Mouse (Mus musculus) midbrain, postnatal 0 days (tissue): ENCODE data around the gene Apom. TPM values are rescaled to one million over a fixed set of nuclear protein-coding genes. Genes with fewer than 3 reads are reported as not detected.
"Not testable (repeated sequence)": the region's sequence is repeated elsewhere in the genome, so short reads cannot be mapped to it uniquely, and the experiment has no call there.

ENCODE experiments used
- ATAC-seq: fragments of 200-750 bp; cut with Nextera tagmentation; 2 replicates; pipeline ENCODE4 v1.8.0; 2017; ENCODE audit warnings: moderate number of reproducible peaks, mild to moderate bottlenecking, moderate TSS enrichment, moderate library complexity; ENCODE audit not compliant: low FRiP score
- DNase-seq: peaks from one replicate; pipeline ENCODE4 v3.0.0-alpha.2; 2015; ENCODE audit warnings: low spot score
- H3K27ac ChIP-seq: fragments of 300-500 bp; sonication (generic); 2 replicates; pipeline ENCODE4 v1.5.1; 2014; ENCODE audit warnings: low read depth, mild to moderate bottlenecking, low read length, mixed read lengths
- H3K27me3 ChIP-seq: fragments of 300-500 bp; sonication (generic); 2 replicates; pipeline ENCODE4 v1.6.1; 2014; ENCODE audit warnings: low read length, control low read depth, mixed read lengths; ENCODE audit not compliant: insufficient read depth
- H3K36me3 ChIP-seq: fragments of 300-500 bp; sonication (generic); 2 replicates; pipeline ENCODE4 v1.6.1; 2014; ENCODE audit warnings: low read length, control low read depth, mixed read lengths; ENCODE audit not compliant: insufficient read depth
- H3K4me1 ChIP-seq: fragments of 300-500 bp; sonication (generic); 2 replicates; pipeline ENCODE4 v1.6.1; 2014; ENCODE audit warnings: mild to moderate bottlenecking, control low read depth, antibody characterized with exemption, low read length, mixed read lengths; ENCODE audit not compliant: insufficient read depth
- H3K4me2 ChIP-seq: fragments of 300-500 bp; sonication (generic); 2 replicates; pipeline ENCODE4 v1.6.1; 2014; ENCODE audit warnings: low read depth, mild to moderate bottlenecking, low read length, mixed read lengths; ENCODE audit not compliant: poor library complexity, severe bottlenecking
- H3K4me3 ChIP-seq: fragments of 300-500 bp; sonication (generic); 2 replicates; pipeline ENCODE4 v1.5.1; 2014; ENCODE audit warnings: low read depth, mild to moderate bottlenecking, low read length, moderate library complexity
- H3K9ac ChIP-seq: fragments of 300-500 bp; sonication (generic); replicated peaks from 2 replicates; pipeline ENCODE4 v1.6.1; 2014; ENCODE audit warnings: mild to moderate bottlenecking, low read length, moderate library complexity, mixed read lengths; ENCODE audit not compliant: poor library complexity, severe bottlenecking
- H3K9me3 ChIP-seq: fragments of 300-500 bp; sonication (generic); 2 replicates; pipeline ENCODE4 v1.6.1; 2016; ENCODE audit warnings: low read length, control low read depth
- CTCF ChIP-seq: IDR thresholded peaks from 2 replicates; pipeline ENCODE4 v1.5.1; 2016; ENCODE audit warnings: antibody characterized with exemption, mild to moderate bottlenecking
- WGBS: fragments of 180-500 bp; shearing (Covaris S2); extraction: QIAGEN DNeasy Blood & Tissue Kit; methylation state at CpG from one replicate; pipeline ENCODE4 v1.1.7; 2014; 5-methylcytosine and 5-hydroxymethylcytosine counted together
- polyA plus RNA-seq: library from polyadenylated mRNA; unstranded; fragments of >200 nt; fragmentation: Nextera tagmentation; extraction: Ambion mirVana; gene quantifications from 2 replicates; pipeline ENCODE4 v1.2.1, GENCODE M21; 2015
- total RNA-seq: library from RNA; depleted of rRNA; stranded (reverse); fragments of >200 nt; gene quantifications from 2 replicates; pipeline ENCODE4 v1.2.3, GENCODE M21; 2014

Apom gene
- total and polyA plus RNA-seq, 2 experiments from 2014 or later, result 0.44 TPM; not detected in 1

DNA sequence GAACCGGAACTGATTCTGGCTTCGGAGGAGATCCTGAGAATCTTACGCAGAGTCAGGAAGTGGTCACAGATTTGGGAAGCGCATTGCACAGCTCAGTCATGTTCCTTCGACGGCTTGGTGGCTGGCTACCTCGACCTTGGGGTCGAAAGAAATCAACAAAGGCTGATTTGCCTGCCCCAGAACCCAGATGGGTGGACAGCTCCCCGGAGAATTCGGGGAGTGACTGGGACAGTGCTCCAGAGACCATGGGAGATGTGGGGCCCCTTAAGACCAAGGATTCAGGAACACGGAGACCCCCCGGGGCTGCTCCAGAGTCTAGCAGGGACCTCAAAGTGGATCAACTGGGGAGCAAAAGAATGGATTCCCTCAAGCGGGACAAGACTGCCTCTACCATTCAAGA is 4.8 kb downstream of the Apom start:
- no peak for DNase-seq
- H3K9me3 ChIP-seq, result no peaks in the 10 kb centered on the region
- peaks cover 13% of the 10 kb centered on the region for H3K36me3 ChIP-seq
- 68% methylated on average over 13 of the region's 13 CpGs for WGBS
- H3K27ac ChIP-seq, result no peak overlapping the region; the same call in 1 of the 2 replicates
- ATAC-seq, result no peak
- H3K4me2 ChIP-seq, result peak overlapping the region; percentile 88
- H3K27me3 ChIP-seq, result no peaks in the 10 kb centered on the region
- H3K4me3 ChIP-seq, result peak overlapping the region; percentile 69
- H3K4me1 ChIP-seq, result peaks cover 13% of the 10 kb centered on the region
- peak overlapping the region; percentile 84 for H3K9ac ChIP-seq
- TF ChIP-seq CTCF, result no peak

GRCm38 (mm10) chr17:35126206-35126611 is 5.6 kb downstream of the Apom start, which contains the start of gene D17H6S53E:
Gene D17H6S53E, plus strand, starts transcription at chr17:35126373.
- Histone ChIP-seq H3K4me2 (peak within 1 kb of the TSS; percentile 88), H3K9ac (peak within 1 kb of the TSS; percentile 84), H3K27me3 (no peaks in the 10 kb centered on the region), H3K36me3 (peaks cover 13% of the 10 kb centered on the region), H3K9me3 (no peaks in the 10 kb centered on the region), H3K27ac (peak within 1 kb of the TSS; percentile 80), H3K4me3 (peak within 1 kb of the TSS; percentile 69), H3K4me1 (peaks cover 13% of the 10 kb centered on the region)
- peak; percentile 74 for DNase-seq
- peak; percentile 22; the same call in 1 of the 2 replicates for ATAC-seq
- no peak for TF ChIP-seq CTCF
- WGBS, result under 1% methylated on average over 36 of the region's 36 CpGs

DNA sequence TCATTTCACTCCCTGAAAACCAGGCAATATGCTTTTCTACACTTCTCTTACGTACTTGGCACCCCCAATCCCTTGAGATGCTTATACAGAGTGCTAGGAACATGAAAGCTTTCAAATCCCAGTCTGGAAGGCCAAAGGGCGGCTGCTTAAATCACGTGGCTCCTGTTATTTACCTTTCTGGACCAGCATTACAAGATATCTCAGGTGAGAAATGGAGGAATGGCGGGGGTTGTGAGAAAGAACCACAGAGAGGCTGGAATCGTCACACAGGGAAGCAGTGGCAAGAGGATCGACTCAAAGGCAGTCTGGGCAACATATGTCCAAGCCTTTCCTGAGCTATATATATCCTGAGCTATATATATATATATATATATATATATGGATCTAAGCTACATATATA is 6.3 kb downstream of the Apom start:
- Histone ChIP-seq H3K4me3 (peak overlapping the region; percentile 69), H3K9ac (peak overlapping the region; percentile 84), H3K9me3 (no peaks in the 10 kb centered on the region), H3K4me1 (peaks cover 13% of the 10 kb centered on the region), H3K4me2 (peak overlapping the region; percentile 88), H3K36me3 (peaks cover 13% of the 10 kb centered on the region), H3K27me3 (no peaks in the 10 kb centered on the region), H3K27ac (no peak overlapping the region; the same call in 1 of the 2 replicates)
- TF ChIP-seq CTCF, result no peak
- no peak for ATAC-seq
- DNase-seq, result no peak
- whole genome bisulfite sequencing, result 25% methylated on average over 6 of the region's 6 CpGs

DNA sequence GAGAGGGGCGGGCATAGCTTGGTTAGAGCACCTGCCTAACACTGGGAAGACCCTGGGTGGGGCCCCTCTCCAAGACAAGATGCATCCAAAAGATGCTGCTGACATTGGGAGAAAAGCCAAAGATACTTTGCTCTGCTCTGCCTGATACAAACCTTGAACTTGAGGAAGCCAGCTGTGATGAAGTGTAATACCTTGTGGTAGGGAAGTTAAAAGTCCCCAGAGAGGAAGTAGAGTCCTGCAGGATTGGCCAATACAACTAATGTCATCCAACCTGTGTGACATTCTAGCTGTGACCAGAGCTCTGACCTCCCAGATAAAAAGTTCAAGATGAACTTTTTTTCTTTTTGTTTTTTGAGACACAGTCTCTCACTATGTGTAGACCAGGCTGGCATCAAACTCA is 6.8 kb downstream of the Apom start:
- no peak for TF ChIP-seq CTCF
- H3K27me3 ChIP-seq, result no peaks in the 10 kb centered on the region
- whole genome bisulfite sequencing, result 96% methylated on average over 1 of the region's 1 CpGs
- H3K9ac ChIP-seq, result no peak overlapping the region; the same call in 1 of the 2 replicates
- peaks cover 13% of the 10 kb centered on the region for H3K4me1 ChIP-seq
- no peak for ATAC-seq
- peaks cover 10% of the 10 kb centered on the region for H3K36me3 ChIP-seq
- no peak overlapping the region for H3K27ac ChIP-seq
- no peak overlapping the region for H3K4me2 ChIP-seq
- DNase-seq, result no peak
- H3K4me3 ChIP-seq, result no peak overlapping the region
- no peaks in the 10 kb centered on the region for H3K9me3 ChIP-seq

DNA sequence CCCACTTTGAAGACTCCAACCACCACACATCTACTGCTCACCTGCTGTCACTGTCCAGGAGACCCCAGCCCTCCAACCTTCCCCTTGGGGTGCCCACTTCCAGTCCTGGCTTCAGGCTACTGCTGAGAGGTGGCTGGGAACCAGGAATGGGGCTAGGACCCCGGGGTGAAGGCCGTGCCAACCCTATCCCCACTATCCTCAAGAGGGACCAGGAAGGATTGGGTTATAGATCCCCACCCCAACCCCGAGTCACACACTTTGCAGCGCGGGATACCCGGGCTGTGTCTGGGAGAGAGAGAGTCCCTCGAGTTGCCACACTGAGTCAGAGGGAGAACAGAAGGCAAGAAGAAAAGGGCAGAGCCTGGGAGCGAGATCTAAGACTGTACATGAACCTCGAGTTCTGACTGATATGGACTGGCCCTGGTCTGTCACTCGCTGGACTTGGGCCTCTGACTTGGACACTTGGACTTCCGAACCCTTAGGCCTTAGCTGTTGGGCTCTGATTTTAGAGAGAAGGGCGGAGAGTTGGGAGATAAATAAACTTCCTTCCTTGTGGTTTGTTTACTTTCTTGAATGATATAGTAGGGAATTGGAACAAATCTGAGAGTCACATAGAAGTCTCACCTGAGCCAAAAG is 7.5 kb downstream of the Apom start:
- 96% methylated on average over 12 of the region's 12 CpGs for WGBS
- DNase-seq, H3K36me3 ChIP-seq, H3K27me3 ChIP-seq, ATAC-seq, H3K9ac ChIP-seq, H3K4me2 ChIP-seq, H3K4me3 ChIP-seq, H3K9me3 ChIP-seq, H3K27ac ChIP-seq: not testable (repeated sequence)
- peaks cover 13% of the 10 kb centered on the region for H3K4me1 ChIP-seq

- H3K27me3 ChIP-seq, H3K27ac ChIP-seq, H3K4me2 ChIP-seq, DNase-seq, H3K9ac ChIP-seq, ATAC-seq, H3K9me3 ChIP-seq, H3K4me3 ChIP-seq: not testable (repeated sequence)
- peaks cover 13% of the 10 kb centered on the region for H3K36me3 ChIP-seq
- 95% methylated on average over 9 of the region's 9 CpGs for WGBS
- peaks cover 13% of the 10 kb centered on the region for H3K4me1 ChIP-seq
Observed at GRCm38 (mm10) chr17:35123287-35123686, 8.6 kb downstream of the Apom start.
